Mouse (Mus musculus) ES-Bruce4 (cell line): Measurements from ENCODE around the gene Atxn2l. TPM values are rescaled to one million over a fixed set of nuclear protein-coding genes. Genes with fewer than 3 reads are reported as not detected.

Source experiments
- H3K27ac ChIP-seq: 2 replicates; pipeline ENCODE4 v1.5.1; 2012; ENCODE audit warnings: low read length, inconsistent platforms; ENCODE audit not compliant: insufficient read depth
- H3K27me3 ChIP-seq: 2 replicates; pipeline ENCODE4 v1.6.1; 2012; ENCODE audit warnings: mild to moderate bottlenecking, low read length, inconsistent platforms; ENCODE audit not compliant: control insufficient read depth, poor library complexity, insufficient read depth, severe bottlenecking
- H3K36me3 ChIP-seq: 2 replicates; pipeline ENCODE4 v1.6.1; 2012; ENCODE audit warnings: inconsistent platforms, mild to moderate bottlenecking, low read length, moderate library complexity; ENCODE audit not compliant: control insufficient read depth, poor library complexity, insufficient read depth, severe bottlenecking
- H3K4me1 ChIP-seq: one replicate; pipeline ENCODE4 v1.8.1; 2011; ENCODE audit warnings: low read length; ENCODE audit not compliant: control insufficient read depth, insufficient read depth
- H3K4me3 ChIP-seq: 2 replicates; pipeline ENCODE4 v1.5.1; 2011; ENCODE audit warnings: low read depth, mild to moderate bottlenecking, low read length
- H3K9ac ChIP-seq: 2 replicates; pipeline ENCODE4 v1.6.1; 2012; ENCODE audit warnings: low read depth, mild to moderate bottlenecking, inconsistent platforms; ENCODE audit not compliant: poor library complexity, severe bottlenecking
- H3K9me3 ChIP-seq: replicated peaks from 2 replicates; pipeline ENCODE4 v1.6.1; 2012; ENCODE audit warnings: mild to moderate bottlenecking, low read length, inconsistent platforms; ENCODE audit not compliant: control insufficient read depth, poor library complexity, insufficient read depth, severe bottlenecking
- CTCF ChIP-seq: IDR thresholded peaks from one replicate; pipeline ENCODE4 v1.8.1; 2011; ENCODE audit warnings: low read depth, low read length
- EP300 ChIP-seq: IDR thresholded peaks from 2 replicates; pipeline ENCODE4 v1.6.1; 2011; ENCODE audit warnings: low read depth, low read length; ENCODE audit not compliant: insufficient read depth
- POLR2A ChIP-seq: IDR thresholded peaks from one replicate; pipeline ENCODE4 v1.8.1; 2011; ENCODE audit warnings: low read length; ENCODE audit not compliant: insufficient read depth
- polyA plus RNA-seq: library from polyadenylated mRNA; stranded (reverse); fragments of >200 nt; gene quantifications from 2 replicates; pipeline ENCODE4 v1.2.4, GENCODE M21; 2011; ENCODE audit warnings: low read depth; ENCODE audit not compliant: missing spikeins, insufficient read depth, insufficient read length

Gene Atxn2l
- polyA plus RNA-seq, 1 experiment, result 160 TPM

DNA sequence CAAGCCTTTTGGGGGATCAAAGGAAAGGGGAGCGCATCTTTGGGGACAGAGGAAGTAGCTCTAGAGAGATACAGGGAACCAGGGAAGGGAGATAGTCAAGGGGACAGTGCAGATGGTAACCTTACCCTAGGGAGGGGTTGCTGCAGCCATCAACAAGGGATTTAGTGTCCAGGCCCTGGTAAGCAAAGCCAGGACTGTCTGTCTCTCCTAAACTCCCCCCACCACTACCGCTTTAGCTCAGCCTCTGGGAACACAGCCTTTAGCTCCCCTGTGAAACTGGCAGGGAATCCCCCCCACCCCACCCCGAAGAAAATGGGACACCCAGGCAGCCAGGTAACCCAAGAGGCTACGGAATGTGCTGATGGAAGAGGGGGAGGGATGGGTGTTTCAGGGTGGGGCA is 39.7 kb downstream of the Atxn2l start:
- Histone ChIP-seq H3K27ac (no peak overlapping the region), H3K9me3 (no peaks in the 10 kb centered on the region), H3K9ac (no peak overlapping the region), H3K36me3 (peaks cover 3% of the 10 kb centered on the region), H3K4me1 (peaks cover 3% of the 10 kb centered on the region), H3K4me3 (no peak overlapping the region), H3K27me3 (no peaks in the 10 kb centered on the region)
- no peak for TF ChIP-seq CTCF
- no peak for TF ChIP-seq POLR2A

DNA sequence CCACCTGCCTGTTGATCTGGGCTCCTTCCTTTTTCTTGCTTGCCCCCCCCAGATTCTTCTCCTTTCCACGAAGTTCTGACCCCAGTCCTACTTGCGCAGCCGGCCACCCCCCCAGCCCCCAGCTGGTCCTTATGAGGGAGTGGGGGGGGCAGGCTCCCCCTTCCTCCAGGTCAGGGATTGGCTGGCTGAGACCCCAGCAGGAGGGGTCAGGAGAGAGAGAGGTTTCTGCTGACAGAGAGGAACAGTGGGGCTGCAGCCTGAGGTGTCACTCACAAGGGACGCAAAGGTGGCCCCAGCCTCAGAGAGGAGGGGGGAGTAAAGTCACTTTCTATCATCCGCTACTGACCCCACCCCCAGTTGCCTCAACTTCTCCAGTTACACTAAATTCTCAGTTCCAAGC is 40.2 kb downstream of the Atxn2l start, which contains the start of gene Atp2a1:
Atp2a1 (minus strand) TSS at position 105 of the 400 bp plus-strand sequence.
- Histone ChIP-seq H3K9ac (no peak within 1 kb of the TSS), H3K27me3 (no peaks in the 10 kb centered on the region), H3K9me3 (no peaks in the 10 kb centered on the region), H3K4me1 (peaks cover 3% of the 10 kb centered on the region), H3K27ac (no peak within 1 kb of the TSS), H3K36me3 (peaks cover 3% of the 10 kb centered on the region; the same call in 1 of the 2 replicates), H3K4me3 (no peak within 1 kb of the TSS)
- TF ChIP-seq CTCF (no peak), POLR2A (no peak), EP300 (no peak)

DNA sequence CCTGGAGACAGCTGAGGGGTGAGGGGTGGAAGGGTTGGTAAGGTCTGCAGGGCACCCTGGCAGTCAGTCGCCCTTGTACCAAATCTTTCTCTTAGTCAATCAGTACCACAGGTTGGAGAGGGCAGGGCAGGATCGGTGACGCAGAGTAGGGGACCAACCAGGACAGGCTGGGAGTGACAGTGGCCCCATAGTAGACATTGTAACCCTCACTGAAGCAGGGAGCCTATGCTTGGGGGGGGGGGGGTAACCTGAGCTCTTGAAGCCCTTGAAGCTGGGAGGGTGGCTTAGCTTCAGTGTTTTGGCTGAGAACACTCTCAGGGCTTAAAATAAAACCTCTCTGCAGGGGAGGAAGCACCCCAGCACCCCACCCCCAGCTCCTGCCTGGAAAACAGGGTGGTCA is 41.6 kb downstream of the Atxn2l start:
- Histone ChIP-seq H3K27me3 (no peaks in the 10 kb centered on the region), H3K9ac (no peak overlapping the region), H3K27ac (no peak overlapping the region), H3K4me1 (peaks cover 3% of the 10 kb centered on the region), H3K9me3 (no peaks in the 10 kb centered on the region), H3K36me3 (no peaks in the 10 kb centered on the region), H3K4me3 (no peak overlapping the region)
- TF ChIP-seq EP300 (no peak), CTCF (no peak), POLR2A (no peak)

DNA sequence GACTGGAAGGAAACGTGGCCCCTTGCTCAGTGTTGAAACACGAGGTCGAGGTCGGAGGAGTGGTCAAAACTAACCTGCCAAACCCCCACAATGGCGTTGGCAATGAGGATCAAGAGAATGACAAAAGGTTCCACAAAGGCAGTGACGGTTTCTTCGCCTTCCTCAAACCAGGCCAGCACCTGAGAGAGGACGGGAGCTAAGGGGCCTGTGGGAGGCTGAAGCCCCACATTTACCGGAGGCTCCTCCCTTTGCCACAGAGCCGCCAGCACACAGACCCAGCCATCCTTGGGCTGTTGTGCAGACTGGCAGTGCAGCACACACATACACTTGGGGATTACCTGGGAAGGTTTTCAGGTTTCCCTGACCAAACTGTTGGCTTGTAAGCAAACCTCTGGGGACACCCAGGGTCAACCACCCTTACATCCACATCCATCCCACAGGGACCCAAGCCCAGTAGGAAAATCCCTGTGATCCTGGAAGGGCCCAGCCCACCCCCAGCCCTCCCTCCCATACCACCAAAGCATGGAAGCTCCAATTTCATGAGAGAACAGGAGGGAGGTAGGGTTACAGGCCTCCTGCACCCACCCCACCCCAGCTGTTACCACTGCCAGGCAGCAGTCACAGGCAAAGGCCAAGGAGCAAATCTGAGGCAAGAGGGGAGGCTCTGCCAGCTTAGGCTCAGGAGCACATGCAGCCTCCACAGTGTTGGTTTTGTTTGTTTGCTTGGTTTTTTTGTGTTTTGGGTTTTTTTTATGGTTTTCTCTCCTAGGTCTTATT is 42.4 kb downstream of the Atxn2l start:
- Histone ChIP-seq H3K4me1 (peaks cover 3% of the 10 kb centered on the region), H3K4me3 (no peak overlapping the region), H3K27ac (no peak overlapping the region)

DNA sequence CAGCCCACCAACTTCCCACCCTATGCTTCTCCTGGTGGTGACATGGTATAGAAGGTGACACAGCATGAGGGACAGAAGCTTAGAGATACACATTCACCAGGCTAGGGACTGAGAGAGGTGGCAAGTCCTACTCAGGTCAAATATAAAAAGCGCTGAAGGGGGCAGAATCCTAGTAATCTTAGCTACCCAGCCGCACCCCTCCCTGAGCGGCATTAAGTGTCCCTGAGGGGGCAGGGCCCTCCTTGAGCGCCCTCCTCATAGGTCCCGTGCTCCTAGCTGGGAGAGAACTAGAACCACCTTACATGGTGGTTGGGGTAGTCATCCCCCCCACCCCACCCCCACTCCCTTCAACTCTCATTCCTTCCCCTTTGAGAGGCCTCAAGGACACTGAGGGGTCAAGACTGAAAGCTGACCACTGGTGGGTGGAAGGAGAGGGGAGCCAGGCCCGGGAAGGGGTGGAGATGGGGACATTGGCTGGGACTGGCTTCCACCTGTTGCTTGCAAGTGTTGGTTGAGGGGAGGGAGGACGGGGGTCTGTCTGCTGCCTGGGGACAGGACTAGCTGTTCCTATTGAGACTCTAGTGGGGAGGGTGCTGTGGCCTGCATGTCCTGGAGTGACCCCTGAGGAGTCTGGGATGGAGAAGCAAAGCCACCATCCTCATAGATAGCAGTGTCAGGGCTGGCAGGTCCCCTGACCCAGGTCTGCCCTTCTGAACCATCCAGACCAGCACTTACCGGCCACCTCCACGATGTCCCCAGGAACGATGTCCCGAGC is 44.2 kb downstream of the Atxn2l start:
- Histone ChIP-seq H3K27ac (no peak overlapping the region), H3K4me1 (no peaks in the 10 kb centered on the region), H3K4me3 (no peak overlapping the region), H3K9me3 (no peaks in the 10 kb centered on the region), H3K27me3 (no peaks in the 10 kb centered on the region), H3K36me3 (no peaks in the 10 kb centered on the region), H3K9ac (no peak overlapping the region)
- TF ChIP-seq EP300 (no peak), CTCF (no peak), POLR2A (no peak)

More for the DNA sequence above, 42.4 kb downstream of the Atxn2l start:
- Histone ChIP-seq H3K9me3 (no peaks in the 10 kb centered on the region), H3K9ac (no peak overlapping the region), H3K27me3 (no peaks in the 10 kb centered on the region), H3K36me3 (no peaks in the 10 kb centered on the region)
- TF ChIP-seq POLR2A, result no peak
- TF ChIP-seq EP300, result no peak
- no peak for TF ChIP-seq CTCF

DNA sequence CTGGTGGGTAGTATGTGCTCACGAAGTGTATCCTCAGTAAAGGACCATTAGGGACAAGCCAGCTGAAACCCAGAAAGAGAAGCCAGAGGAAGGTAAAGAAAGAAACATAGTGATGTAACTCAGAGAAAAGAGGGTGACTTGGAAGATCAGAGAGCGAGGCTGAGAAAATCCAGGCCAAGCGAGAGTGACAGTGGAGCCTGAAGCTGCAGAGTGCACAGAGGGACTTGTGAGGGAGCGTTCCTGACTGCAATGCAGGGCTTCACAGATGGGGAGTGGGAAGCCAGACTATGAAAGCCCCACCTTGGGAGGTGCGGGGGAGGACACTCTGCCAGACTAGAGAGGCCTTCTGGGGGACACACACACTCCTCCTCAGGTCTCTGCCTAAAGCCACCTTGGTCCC is 45.0 kb downstream of the Atxn2l start:
- no peak for TF ChIP-seq EP300
- TF ChIP-seq POLR2A, result no peak
- no peak for TF ChIP-seq CTCF
- Histone ChIP-seq H3K9ac (no peak overlapping the region), H3K27me3 (no peaks in the 10 kb centered on the region), H3K4me3 (no peak overlapping the region), H3K4me1 (no peaks in the 10 kb centered on the region), H3K36me3 (no peaks in the 10 kb centered on the region), H3K27ac (no peak overlapping the region), H3K9me3 (no peaks in the 10 kb centered on the region)
